Mouse (Mus musculus) hematopoietic stem cell, adult 5-6 weeks (primary cell): ENCODE measurements at regions not wholly inside any gene's neighbourhood (a gene's known extent, or its start where the extent isn't known, plus 50 kb on each side); places are given as distances from the start of the nearest gene placed in this dataset.

Experiments
- ATAC-seq, 2 experiments: fragments of 125-278 bp in 1 of 2; replicated peaks in 1 of 2; 2 replicates each; pipeline ENCODE4 v1.8.0; 2016 to 2017; ENCODE audit warnings: inconsistent platforms in 2 of 2, mild to moderate bottlenecking in 2 of 2, moderate number of reproducible peaks in 2 of 2, low read depth in 1 of 2, moderate TSS enrichment in 1 of 2; ENCODE audit not compliant: low FRiP score in 2 of 2, poor library complexity in 2 of 2, severe bottlenecking in 2 of 2, insufficient read depth in 1 of 2, low TSS enrichment in 1 of 2

GRCm38 (mm10) chr1:136759164-136759563 lies 134.5 kb downstream of the Zfp281 start:
- ATAC-seq: no peak

GRCm38 (mm10) chr1:136761467-136761866 lies 136.8 kb downstream of the Zfp281 start:
- no peak for ATAC-seq

- no peak; a peak in 1 of 4 replicates for ATAC-seq
Observed at GRCm38 (mm10) chr1:136768969-136769401, 144.3 kb downstream of the Zfp281 start.

- no peak for ATAC-seq
Observed at GRCm38 (mm10) chr1:136773743-136774142, 149.0 kb downstream of the Zfp281 start.

- no peak for ATAC-seq
Observed at GRCm38 (mm10) chr1:136776211-136776610, 151.5 kb downstream of the Zfp281 start.

GRCm38 (mm10) chr1:136777263-136777980 lies 152.7 kb downstream of the Zfp281 start:
- ATAC-seq: no peak

- ATAC-seq: no peak
Observed at GRCm38 (mm10) chr1:136779384-136779783, 154.7 kb downstream of the Zfp281 start.

GRCm38 (mm10) chr1:136781561-136782025 lies 156.9 kb downstream of the Zfp281 start:
- ATAC-seq: no peak; a peak in 1 of 4 replicates

- ATAC-seq: no peak
Observed at GRCm38 (mm10) chr1:136782261-136782660, 157.6 kb downstream of the Zfp281 start.

- peak; percentile 65 to 75; a peak in 3 of 4 replicates for ATAC-seq
Observed at GRCm38 (mm10) chr1:136784178-136784577, 159.5 kb downstream of the Zfp281 start.

GRCm38 (mm10) chr1:136788979-136789513 lies 164.3 kb downstream of the Zfp281 start:
- no peak for ATAC-seq

GRCm38 (mm10) chr1:136791641-136792040 lies 166.9 kb downstream of the Zfp281 start:
- ATAC-seq: no peak
